Mouse (Mus musculus) central nervous system, embryonic 18 days (tissue): Measurements from ENCODE around the gene Haus7. TPM values are rescaled to one million over a fixed set of nuclear protein-coding genes. Genes with fewer than 3 reads are reported as not detected.

Experiments used
- polyA plus RNA-seq: library from polyadenylated mRNA; depleted of rRNA; stranded (reverse); fragments of >200 nt; gene quantifications from 2 replicates; pipeline ENCODE4 v1.2.3, GENCODE M21; 2012; rRNA removed

Haus7 gene
- 46.5 and 50.4 TPM in 2 replicates for polyA plus RNA-seq

DNA sequence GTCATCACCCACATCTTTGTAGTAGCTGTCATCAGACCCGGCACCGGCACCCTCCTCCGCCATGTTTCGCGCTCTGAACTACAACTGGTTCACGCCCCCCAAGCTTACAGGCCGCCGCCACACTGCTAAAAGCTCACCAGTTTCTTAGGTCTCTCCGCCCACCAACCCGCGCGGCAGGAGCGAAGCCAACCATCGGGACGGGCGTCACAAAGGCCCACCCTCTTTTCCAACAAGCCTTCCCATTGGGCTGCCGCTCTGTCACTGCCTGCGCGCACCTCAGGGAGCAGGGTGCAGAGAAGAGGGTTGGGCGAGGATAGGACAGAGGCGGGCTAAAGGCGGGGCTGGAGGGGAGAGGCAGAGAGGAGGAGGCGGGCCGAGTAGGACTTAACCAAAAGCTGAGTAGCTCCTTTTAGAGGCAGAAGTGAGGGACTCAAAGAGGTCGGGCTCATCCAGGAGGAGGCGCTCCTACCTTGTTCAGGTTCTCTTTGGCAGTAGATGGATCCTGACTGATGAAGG lies at the start of gene Haus7:
TSS of gene Haus7 (minus strand) at position 168 of the 516 bp plus-strand sequence.

DNA sequence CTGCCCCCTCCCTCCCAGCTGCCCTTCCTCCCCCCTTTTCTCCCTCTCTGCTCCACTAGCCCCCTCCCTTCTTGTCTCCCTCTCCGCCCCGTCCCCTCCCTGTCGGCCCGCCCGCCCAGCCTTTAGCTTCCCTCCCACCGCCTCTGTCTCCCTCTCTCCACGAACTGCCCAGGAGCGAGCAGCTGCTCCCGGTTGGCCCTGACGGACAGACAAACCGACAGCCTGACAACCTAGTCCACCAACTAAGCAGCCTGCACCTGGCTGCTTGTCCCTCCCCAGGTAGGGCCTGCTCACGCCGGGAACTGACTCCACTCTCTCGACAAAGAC lies 24.6 kb upstream of the Haus7 start, which contains the start of gene Bgn:
TSS of gene Bgn (plus strand) at position 119 of the 327 bp plus-strand sequence.

DNA sequence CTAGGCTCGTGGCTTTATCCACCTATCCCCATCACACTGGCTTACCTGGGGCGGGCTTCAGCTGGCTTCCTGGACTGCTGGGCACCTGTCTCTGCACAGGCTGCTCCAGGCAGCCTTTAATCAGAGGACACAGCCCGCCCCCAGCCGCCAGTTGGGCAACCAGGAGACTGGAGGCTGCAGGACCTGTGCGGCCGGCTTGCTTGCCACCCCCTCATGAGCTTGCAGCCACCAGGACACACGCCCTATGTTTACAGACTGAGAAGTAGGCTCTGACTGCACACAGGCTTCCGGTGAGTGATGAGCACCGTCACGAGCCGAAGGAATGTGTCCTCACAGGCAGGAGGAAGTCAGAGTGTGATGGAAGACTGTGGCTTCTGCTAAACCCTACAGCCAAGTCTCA lies 23.6 kb downstream of the Haus7 start, which contains the start of gene Trex2:
TSS of gene Trex2 (minus strand) at position 93 of the 400 bp plus-strand sequence.

DNA sequence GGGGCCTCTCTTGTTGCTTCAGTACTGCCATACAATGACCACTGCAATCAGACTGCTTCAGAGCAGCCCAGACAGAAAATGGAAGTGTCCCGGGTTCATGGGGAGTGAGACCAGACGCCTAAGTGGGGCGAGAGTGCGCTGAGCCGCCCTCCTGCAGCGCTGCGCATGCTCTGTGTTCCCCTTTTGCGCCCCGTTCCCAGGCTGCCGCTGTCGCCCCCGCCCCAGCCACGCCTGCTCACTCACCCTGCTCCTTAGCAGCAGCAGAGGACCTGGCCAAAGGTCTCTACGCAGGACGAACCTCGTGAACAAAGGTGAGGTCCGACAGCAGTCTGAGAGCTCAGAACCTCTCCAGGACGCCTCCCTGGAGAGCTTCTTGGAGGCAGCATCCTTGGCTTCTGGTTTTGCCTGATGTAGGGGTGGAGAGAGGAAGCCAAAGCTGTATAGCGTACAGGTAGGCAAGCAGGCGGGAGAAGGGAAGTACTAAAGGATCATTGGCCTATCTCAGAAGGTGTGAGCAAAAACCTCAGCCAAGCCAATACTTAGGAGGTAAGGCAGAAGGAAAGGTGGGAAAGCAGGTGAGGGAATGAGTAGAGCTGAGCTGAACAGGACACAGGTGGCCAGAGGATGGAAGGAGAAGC lies 47.8 kb downstream of the Haus7 start, which contains the start of gene Zfp92:
TSS of gene Zfp92 (plus strand) at position 217 of the 638 bp plus-strand sequence.

DNA sequence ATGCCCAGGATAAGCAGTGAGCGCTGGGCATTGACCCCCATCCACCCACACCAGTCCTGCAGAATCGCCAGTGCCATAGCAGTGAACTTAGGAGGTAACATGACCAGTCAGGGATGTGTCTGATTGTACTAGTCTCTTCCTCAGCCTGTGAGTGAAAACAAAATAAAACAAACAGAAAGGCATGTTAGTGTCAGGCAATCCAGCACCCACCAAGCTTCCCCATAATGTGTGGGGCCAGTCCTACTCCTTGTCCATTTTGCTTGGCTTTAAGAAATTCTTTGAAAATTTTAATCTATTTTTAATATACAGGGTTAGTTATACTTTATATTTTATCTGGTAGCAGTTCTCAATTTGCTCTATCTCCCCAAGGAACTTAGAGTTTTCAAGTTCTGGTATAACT lies 60.2 kb downstream of the Haus7 start, which contains the start of gene Gm18336:
TSS of gene Gm18336 (minus strand) at position 101 of the 400 bp plus-strand sequence.

Other genes starting within 250 kb of the Haus7 start
- gene Xlr4b, start 244.7 kb downstream of the Haus7 start, polyA plus RNA-seq, result 0.13 and 0.47 TPM in 2 replicates
- gene F8a, start 230.8 kb downstream of the Haus7 start, polyA plus RNA-seq, result 13.1 and 15.3 TPM in 2 replicates
- 0.23 TPM in 1 of 2 replicates, not detected in the other for gene Xlr4c, start 215.9 kb downstream of the Haus7 start, polyA plus RNA-seq
- gene Xlr3c, start 193.7 kb downstream of the Haus7 start, polyA plus RNA-seq, result 0.08 and 0.12 TPM in 2 replicates
- gene Xlr5a, start 166.1 kb downstream of the Haus7 start, polyA plus RNA-seq, result 0.07 TPM in 1 of 2 replicates, not detected in the other
- gene Xlr5c, start 166.1 kb downstream of the Haus7 start, polyA plus RNA-seq, result not detected in 2 replicates
- gene Gm45015, start 122.2 kb downstream of the Haus7 start, polyA plus RNA-seq, result not detected in 2 replicates
- gene Zfp275, start 116.4 kb downstream of the Haus7 start, polyA plus RNA-seq, result 20.4 and 21.9 TPM in 2 replicates
- gene Gm18336, start 60.3 kb downstream of the Haus7 start, polyA plus RNA-seq, result 0.16 and 0.26 TPM in 2 replicates
- gene Zfp92, start 47.9 kb downstream of the Haus7 start, polyA plus RNA-seq, result 2.9 and 3.0 TPM in 2 replicates
- gene Trex2, start 23.7 kb downstream of the Haus7 start, polyA plus RNA-seq, result 0.26 TPM in 1 of 2 replicates, not detected in the other
- 34.7 and 51.7 TPM in 2 replicates for gene Bgn, start 24.6 kb upstream of the Haus7 start, polyA plus RNA-seq
- gene Atp2b3, start 44.0 kb upstream of the Haus7 start, polyA plus RNA-seq, result 16.9 and 17.8 TPM in 2 replicates
- 0.28 and 0.40 TPM in 2 replicates for gene Dusp9, start 180.4 kb upstream of the Haus7 start, polyA plus RNA-seq
- 226 and 244 TPM in 2 replicates for gene Pnck, start 201.1 kb upstream of the Haus7 start, polyA plus RNA-seq
- gene Slc6a8, start 214.1 kb upstream of the Haus7 start, polyA plus RNA-seq, result 62.3 and 69.2 TPM in 2 replicates